Mouse (Mus musculus) heart, embryonic 16.5 days (tissue): Measurements from ENCODE around the gene Trim39. TPM values are rescaled to one million over a fixed set of nuclear protein-coding genes. Genes with fewer than 3 reads are reported as not detected.

Experiments
- polyA plus RNA-seq: library from polyadenylated mRNA; unstranded; fragments of >200 nt; fragmentation: Nextera tagmentation; extraction: Ambion mirVana; gene quantifications from 2 replicates; pipeline ENCODE4 v1.2.1, GENCODE M21; 2015

Gene Trim39
- polyA plus RNA-seq, 1 experiment from 2014 or later, result 10.7 TPM

Other genes with a start within 250 kb of the Trim39 start
- gene H2-T23, start 239.4 kb downstream of the Trim39 start, polyA plus RNA-seq, result 9.6 and 19.7 TPM in 2 replicates
- 10.1 and 12.6 TPM in 2 replicates for gene H2-T22, start 229.5 kb downstream of the Trim39 start, polyA plus RNA-seq
- gene Gm6034, start 229.3 kb downstream of the Trim39 start, polyA plus RNA-seq, result not detected in 2 replicates
- 0.24 TPM in 1 of 2 replicates, not detected in the other for gene Gm11127, start 213.9 kb downstream of the Trim39 start, polyA plus RNA-seq
- gene Gm19684, start 150.6 kb downstream of the Trim39 start, polyA plus RNA-seq, result 0.21 TPM in 1 of 2 replicates, not detected in the other
- 0.22 and 0.39 TPM in 2 replicates for gene Gm7030, start 142.8 kb downstream of the Trim39 start, polyA plus RNA-seq
- gene Gm8909, start 103.7 kb downstream of the Trim39 start, polyA plus RNA-seq, result 1.8 and 1.9 TPM in 2 replicates
- 0.21 and 0.97 TPM in 2 replicates for gene H2-T3, start 82.0 kb downstream of the Trim39 start, polyA plus RNA-seq
- gene Rpp21, start 14.2 kb downstream of the Trim39 start, polyA plus RNA-seq, result 73.2 and 89.1 TPM in 2 replicates
- not detected in 2 replicates for gene H2-M10.2, start 14.2 kb upstream of the Trim39 start, polyA plus RNA-seq
- not detected in 2 replicates for gene H2-M10.1, start 53.9 kb upstream of the Trim39 start, polyA plus RNA-seq
- not detected in 2 replicates for gene H2-M10.3, start 96.2 kb upstream of the Trim39 start, polyA plus RNA-seq
- not detected in 2 replicates for gene H2-M10.4, start 190.1 kb upstream of the Trim39 start, polyA plus RNA-seq